Mouse (Mus musculus) liver, embryonic 11.5 days (tissue): Measurements from ENCODE around the gene Lmo4. TPM values are rescaled to one million over a fixed set of nuclear protein-coding genes. Genes with fewer than 3 reads are reported as not detected.

ENCODE experiments used
- ATAC-seq: fragments of 200-750 bp; cut with Nextera tagmentation; replicated peaks from 2 replicates; pipeline ENCODE4 v1.8.0; 2017; ENCODE audit warnings: moderate number of reproducible peaks, mild to moderate bottlenecking, moderate TSS enrichment, moderate library complexity; ENCODE audit not compliant: low FRiP score
- DNase-seq: peaks from one replicate; pipeline ENCODE4 v3.0.0-alpha.2; 2017; ENCODE audit warnings: low spot score
- H3K27ac ChIP-seq: fragments of 300-500 bp; sonication (generic); 2 replicates; pipeline ENCODE4 v1.5.1; 2014; ENCODE audit warnings: mild to moderate bottlenecking, low read depth, low read length, control low read depth
- H3K27me3 ChIP-seq: fragments of 300-500 bp; sonication (generic); replicated peaks from 2 replicates; pipeline ENCODE4 v1.6.1; 2014; ENCODE audit warnings: low read length, mixed read lengths; ENCODE audit not compliant: control insufficient read depth, insufficient read depth
- H3K36me3 ChIP-seq: fragments of 300-500 bp; sonication (generic); 2 replicates; pipeline ENCODE4 v1.6.1; 2014; ENCODE audit warnings: mild to moderate bottlenecking, low read length, moderate library complexity, mixed read lengths; ENCODE audit not compliant: control insufficient read depth, insufficient read depth
- H3K4me1 ChIP-seq: fragments of 300-500 bp; sonication (generic); replicated peaks from 2 replicates; pipeline ENCODE4 v1.6.1; 2014; ENCODE audit warnings: low read length, mixed read lengths; ENCODE audit not compliant: control insufficient read depth, insufficient read depth
- H3K4me2 ChIP-seq: fragments of 300-500 bp; sonication (generic); 2 replicates; pipeline ENCODE4 v1.6.1; 2014; ENCODE audit warnings: mild to moderate bottlenecking, control low read depth, moderate library complexity
- H3K4me3 ChIP-seq: fragments of 300-500 bp; sonication (generic); 2 replicates; pipeline ENCODE4 v1.5.1; 2014; ENCODE audit warnings: low read depth, low read length, control low read depth
- H3K9ac ChIP-seq: fragments of 300-500 bp; sonication (generic); 2 replicates; pipeline ENCODE4 v1.6.1; 2014; ENCODE audit warnings: low read depth, low read length, control low read depth
- H3K9me3 ChIP-seq: fragments of 300-500 bp; sonication (generic); 2 replicates; pipeline ENCODE4 v1.6.1; 2016; ENCODE audit warnings: low read length, inconsistent platforms, mixed read lengths; ENCODE audit not compliant: control insufficient read depth
- WGBS: fragments of 180-500 bp; shearing (Covaris S2); extraction: QIAGEN DNeasy Blood & Tissue Kit; methylation state at CpG from one replicate; pipeline ENCODE4 v1.1.7; 2014; 5-methylcytosine and 5-hydroxymethylcytosine counted together
- polyA plus RNA-seq: library from polyadenylated mRNA; unstranded; fragments of >200 nt; fragmentation: Nextera tagmentation; extraction: Ambion mirVana; gene quantifications from 2 replicates; pipeline ENCODE4 v1.2.1, GENCODE M21; 2014

The Lmo4 gene
- polyA plus RNA-seq, 1 experiment from 2014 or later = 43.4 TPM

DNA sequence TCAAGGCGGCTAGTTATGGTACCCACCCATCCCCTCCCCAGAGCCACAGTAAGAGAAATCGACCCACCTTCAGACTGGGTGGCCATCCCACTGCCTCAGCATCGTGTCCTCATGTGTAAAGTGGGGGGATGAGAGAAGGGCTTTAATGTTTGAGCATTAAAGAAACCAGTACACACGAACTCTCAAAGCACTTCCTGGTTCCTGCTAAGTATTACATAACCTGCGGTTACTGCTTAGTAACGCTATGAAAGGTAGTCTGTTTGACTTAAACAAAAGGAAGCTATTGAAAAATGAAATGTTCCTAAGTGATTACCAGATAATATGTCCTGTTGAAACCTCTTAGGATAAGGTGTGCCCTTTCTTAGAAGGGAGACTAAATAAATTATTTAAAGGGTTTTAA is 26.9 kb upstream of the Lmo4 start:
- DNase-seq = no peak
- Histone ChIP-seq H3K27ac (no peak overlapping the region), H3K4me3 (no peak overlapping the region), H3K36me3 (no peaks in the 10 kb centered on the region), H3K9ac (no peak overlapping the region), H3K4me2 (no peak overlapping the region), H3K9me3 (no peaks in the 10 kb centered on the region), H3K4me1 (no peaks in the 10 kb centered on the region), H3K27me3 (no peaks in the 10 kb centered on the region)
- no peak for ATAC-seq
- 70% methylated on average over 6 of the region's 6 CpGs for WGBS

DNA sequence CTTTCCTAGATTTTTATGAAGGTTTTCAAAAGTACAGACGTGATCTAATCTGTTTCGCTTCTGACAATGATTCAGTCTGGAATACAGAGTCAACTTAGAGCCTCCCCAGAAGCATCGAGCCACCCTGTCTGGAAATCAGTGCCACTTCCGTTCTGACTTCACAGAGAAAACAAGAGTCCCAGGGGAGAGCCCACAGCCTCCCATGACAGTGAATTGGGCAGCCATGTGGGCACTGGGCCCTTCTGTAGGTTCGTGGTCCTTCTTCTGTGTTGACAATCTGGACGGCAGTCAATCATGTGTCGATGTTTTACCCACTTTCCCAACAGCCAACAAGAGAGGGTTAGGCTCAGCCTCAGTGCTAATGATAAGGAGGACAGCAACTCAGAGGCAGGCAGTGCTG is 26.4 kb upstream of the Lmo4 start:
- Histone ChIP-seq H3K27me3 (no peaks in the 10 kb centered on the region), H3K27ac (no peak overlapping the region), H3K4me2 (no peak overlapping the region), H3K4me3 (no peak overlapping the region), H3K4me1 (no peaks in the 10 kb centered on the region), H3K9ac (no peak overlapping the region), H3K9me3 (no peaks in the 10 kb centered on the region), H3K36me3 (no peaks in the 10 kb centered on the region)
- ATAC-seq = no peak
- DNase-seq = no peak
- 70% methylated on average over 7 of the region's 7 CpGs for WGBS

DNA sequence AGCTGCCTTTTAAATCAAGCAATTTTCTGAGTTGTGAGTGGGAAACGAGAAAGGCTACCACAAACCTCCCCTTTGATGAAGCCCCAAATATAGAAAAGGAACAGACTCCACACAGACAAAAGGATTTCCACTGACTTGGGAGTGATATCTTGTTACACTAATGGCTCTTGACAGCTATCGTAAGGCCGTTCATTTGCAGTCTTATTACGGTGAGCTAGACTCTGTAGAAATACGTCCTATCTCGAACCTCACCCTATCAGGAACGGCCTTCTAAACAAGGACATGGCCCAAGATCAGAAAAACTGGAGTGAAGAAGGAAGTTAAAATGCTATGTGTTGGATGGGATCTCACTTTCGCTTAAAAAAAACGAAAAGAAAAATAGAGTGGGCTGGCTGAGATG is 25.0 kb upstream of the Lmo4 start:
- H3K9ac ChIP-seq = no peak overlapping the region
- DNase-seq (no peak), ATAC-seq (no peak)
- no peaks in the 10 kb centered on the region for H3K4me1 ChIP-seq
- no peak overlapping the region for H3K4me2 ChIP-seq
- no peak overlapping the region for H3K4me3 ChIP-seq
- no peaks in the 10 kb centered on the region for H3K27me3 ChIP-seq
- H3K9me3 ChIP-seq = no peaks in the 10 kb centered on the region
- H3K36me3 ChIP-seq = no peaks in the 10 kb centered on the region
- no peak overlapping the region for H3K27ac ChIP-seq
- WGBS = 77% methylated on average over 9 of the region's 9 CpGs

DNA sequence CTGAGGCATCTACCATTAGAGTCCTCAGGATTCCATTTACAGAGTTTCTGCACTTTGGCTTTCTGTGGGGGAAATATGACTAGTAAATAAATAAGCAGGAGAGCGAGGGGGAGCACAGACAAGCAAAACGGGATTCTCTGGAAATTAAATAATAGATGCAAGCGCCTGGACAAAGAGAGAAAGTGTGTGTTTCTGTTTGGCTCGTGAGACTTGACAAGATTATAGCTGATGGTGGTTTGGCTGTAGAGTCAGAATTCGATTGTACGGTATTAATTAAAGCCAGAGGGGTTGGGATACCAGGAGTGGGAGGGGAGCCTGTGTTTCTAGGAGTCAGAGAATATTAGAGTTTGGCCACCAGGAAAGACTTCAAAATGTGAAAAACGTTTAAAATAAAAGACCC is 24.3 kb upstream of the Lmo4 start:
- H3K36me3 ChIP-seq = no peaks in the 10 kb centered on the region
- H3K4me2 ChIP-seq = no peak overlapping the region
- WGBS = 73% methylated on average over 7 of the region's 7 CpGs
- H3K27ac ChIP-seq = no peak overlapping the region
- H3K9ac ChIP-seq = no peak overlapping the region
- ATAC-seq = no peak
- no peak overlapping the region for H3K4me3 ChIP-seq
- H3K9me3 ChIP-seq = no peaks in the 10 kb centered on the region
- no peaks in the 10 kb centered on the region for H3K4me1 ChIP-seq
- H3K27me3 ChIP-seq = no peaks in the 10 kb centered on the region
- no peak for DNase-seq

DNA sequence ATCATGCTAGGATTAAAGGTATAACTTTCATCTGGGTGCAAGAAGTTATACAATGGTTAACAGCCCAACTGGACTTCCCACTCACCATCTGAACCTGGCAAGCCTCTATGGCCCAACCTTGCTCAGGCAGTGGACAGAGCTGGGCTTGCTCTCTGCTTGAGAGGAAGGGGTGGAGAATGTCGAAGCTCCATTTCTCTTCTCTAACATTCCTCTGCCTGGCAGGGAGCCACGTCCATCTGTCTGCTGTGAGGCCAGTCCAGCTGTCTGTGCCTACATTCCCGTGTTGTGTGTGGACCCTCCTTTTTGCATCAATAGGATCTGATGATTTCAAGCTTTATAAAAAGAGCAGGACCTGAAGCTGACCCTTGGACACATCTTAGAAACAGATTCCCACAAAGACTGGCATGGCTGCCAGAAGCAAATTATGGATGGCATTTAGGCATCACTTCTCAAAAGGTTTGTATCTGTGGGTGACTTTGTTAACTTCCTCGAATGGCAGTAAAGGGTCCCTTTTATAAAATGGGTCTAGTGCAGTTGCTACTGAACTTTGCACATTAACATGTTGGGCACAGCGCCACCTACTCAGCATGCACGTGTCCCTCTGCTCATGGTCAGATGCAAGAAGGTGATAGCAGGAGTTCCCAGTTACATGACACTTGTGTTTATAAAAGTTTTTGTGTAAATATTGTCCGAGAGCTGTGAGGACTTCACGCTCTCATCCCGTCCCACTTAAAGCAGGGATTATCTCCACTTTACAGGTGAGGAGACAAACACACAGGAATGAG is 20.6 kb upstream of the Lmo4 start:
- no peak overlapping the region for H3K4me2 ChIP-seq
- no peaks in the 10 kb centered on the region for H3K4me1 ChIP-seq
- DNase-seq (no peak), ATAC-seq (no peak)
- H3K36me3 ChIP-seq = no peaks in the 10 kb centered on the region
- WGBS = 64% methylated on average over 9 of the region's 9 CpGs
- no peak overlapping the region for H3K4me3 ChIP-seq
- H3K9me3 ChIP-seq = no peaks in the 10 kb centered on the region
- no peak overlapping the region for H3K9ac ChIP-seq
- no peak overlapping the region for H3K27ac ChIP-seq
- no peaks in the 10 kb centered on the region for H3K27me3 ChIP-seq

DNA sequence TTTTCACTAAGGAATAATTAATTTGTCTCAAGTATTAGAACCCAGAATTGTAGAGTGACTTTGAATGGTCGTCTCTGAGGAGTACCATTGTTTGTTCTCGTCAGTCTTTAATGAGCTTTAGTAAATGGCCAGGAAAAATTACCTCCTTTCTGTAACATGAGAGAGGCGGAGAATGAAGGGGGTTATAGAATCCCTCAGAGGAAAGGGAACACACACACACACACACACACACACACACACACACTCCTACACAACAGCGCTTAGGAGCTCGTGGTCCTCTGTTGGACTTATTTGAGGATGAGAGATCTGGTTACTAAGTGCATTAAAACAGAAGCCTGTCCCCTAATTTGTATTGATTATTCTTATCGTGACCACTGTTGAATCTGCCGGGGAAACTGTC is 19.6 kb upstream of the Lmo4 start:
- DNase-seq (no peak), ATAC-seq (no peak)
- H3K27ac ChIP-seq = no peak overlapping the region
- WGBS = 75% methylated on average over 7 of the region's 7 CpGs
- no peak overlapping the region for H3K4me2 ChIP-seq
- H3K27me3 ChIP-seq = no peaks in the 10 kb centered on the region
- no peaks in the 10 kb centered on the region for H3K9me3 ChIP-seq
- no peaks in the 10 kb centered on the region for H3K36me3 ChIP-seq
- H3K9ac ChIP-seq = no peak overlapping the region
- H3K4me1 ChIP-seq = no peaks in the 10 kb centered on the region
- H3K4me3 ChIP-seq = no peak overlapping the region

DNA sequence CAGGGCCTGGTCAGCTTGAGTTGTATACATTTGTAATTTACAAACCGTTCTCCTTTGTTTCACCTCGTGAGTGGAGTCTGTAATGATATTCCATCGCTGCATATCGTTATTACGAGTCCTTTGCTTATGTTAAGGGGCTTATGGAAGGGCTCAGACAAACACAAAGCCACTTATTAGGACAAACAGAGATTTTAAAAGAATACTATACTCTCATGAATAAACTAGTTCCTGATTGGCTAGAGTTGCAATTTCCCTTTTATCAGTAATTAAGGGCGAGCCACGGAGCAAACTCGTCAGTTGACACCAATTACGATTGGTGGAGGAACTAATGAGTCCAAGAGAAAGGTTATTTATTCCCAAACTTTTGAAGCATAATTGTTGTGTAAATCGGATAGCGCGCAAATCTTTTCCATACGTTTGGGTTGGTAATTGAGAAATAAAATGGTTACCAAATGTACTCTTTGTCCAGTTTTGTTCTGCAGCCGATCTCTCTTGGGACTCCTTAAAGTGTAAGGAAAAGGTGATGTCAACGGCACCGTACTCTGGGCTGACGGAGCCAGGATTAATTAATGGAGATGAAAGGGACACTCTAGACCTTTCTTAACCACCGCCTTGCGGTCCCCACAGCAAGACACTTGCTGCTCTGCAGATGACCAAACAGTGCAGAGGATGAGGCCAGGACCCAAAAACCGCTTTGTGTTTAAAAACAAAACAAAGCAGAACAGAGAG is 18.5 kb upstream of the Lmo4 start:
- WGBS = 87% methylated on average over 20 of the region's 20 CpGs
- no peak overlapping the region for H3K9ac ChIP-seq
- H3K4me2 ChIP-seq = no peak overlapping the region
- H3K27ac ChIP-seq = no peak overlapping the region
- no peak overlapping the region for H3K4me3 ChIP-seq
- no peaks in the 10 kb centered on the region for H3K27me3 ChIP-seq
- H3K36me3 ChIP-seq = no peaks in the 10 kb centered on the region
- DNase-seq (no peak), ATAC-seq (no peak)
- H3K9me3 ChIP-seq = no peaks in the 10 kb centered on the region
- no peaks in the 10 kb centered on the region for H3K4me1 ChIP-seq

DNA sequence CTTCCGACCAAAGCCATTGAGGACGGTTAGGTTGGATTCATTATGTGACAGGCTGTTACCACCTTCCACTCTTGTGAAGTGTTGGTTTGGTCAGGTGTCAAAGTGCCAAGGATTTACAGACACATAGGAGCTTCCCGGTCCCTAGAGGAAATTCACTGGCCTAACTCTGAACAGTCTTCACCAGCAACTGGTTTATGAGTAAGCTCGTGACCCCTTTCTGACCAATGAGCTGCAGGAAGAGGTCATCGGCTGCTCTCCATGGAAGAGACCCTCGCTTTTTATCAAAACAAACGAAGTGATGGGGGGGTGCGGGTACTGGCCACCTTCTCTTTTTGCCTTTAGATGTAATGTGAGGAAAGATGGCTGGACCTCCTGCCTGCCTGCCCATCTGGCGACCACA is 17.4 kb upstream of the Lmo4 start:
- ATAC-seq (no peak), DNase-seq (no peak)
- WGBS = 69% methylated on average over 9 of the region's 9 CpGs
- Histone ChIP-seq H3K27ac (no peak overlapping the region), H3K4me2 (no peak overlapping the region), H3K4me1 (no peaks in the 10 kb centered on the region), H3K9me3 (no peaks in the 10 kb centered on the region), H3K9ac (no peak overlapping the region), H3K27me3 (no peaks in the 10 kb centered on the region), H3K36me3 (no peaks in the 10 kb centered on the region), H3K4me3 (no peak overlapping the region)

DNA sequence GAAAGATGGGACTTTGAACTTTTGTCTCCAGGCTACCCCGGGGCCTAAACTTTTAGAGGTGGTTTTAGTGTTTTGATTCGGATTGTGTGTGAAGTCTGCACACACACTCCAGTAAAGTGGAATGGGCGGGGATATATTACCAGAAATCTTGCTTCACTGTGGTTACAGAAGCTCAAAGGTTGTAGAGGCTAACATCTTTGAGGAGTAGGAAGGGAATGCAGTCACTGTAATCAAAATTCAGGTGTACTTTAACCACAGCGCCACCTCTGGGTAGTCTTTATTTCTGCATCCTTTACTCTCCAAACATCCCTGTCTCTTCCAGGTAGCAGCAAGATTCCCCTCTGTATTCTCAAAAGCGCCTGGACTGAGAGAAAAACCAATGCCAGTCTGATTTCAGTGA is 2.5 kb upstream of the Lmo4 start:
- 47% methylated on average over 5 of the region's 5 CpGs for WGBS
- Histone ChIP-seq H3K9me3 (no peaks in the 10 kb centered on the region), H3K4me3 (no peak overlapping the region), H3K27me3 (no peaks in the 10 kb centered on the region), H3K27ac (no peak overlapping the region), H3K4me1 (no peaks in the 10 kb centered on the region), H3K9ac (no peak overlapping the region), H3K4me2 (no peak overlapping the region), H3K36me3 (no peaks in the 10 kb centered on the region)
- no peak for DNase-seq
- no peak for ATAC-seq
